Mouse (Mus musculus): ENCODE results near the gene Fam186b. TPM values are rescaled to one million over a fixed set of nuclear protein-coding genes. Genes with fewer than 3 reads are reported as not detected.

Fam186b gene
- total RNA-seq, 2 experiments from 2014 or later, result 1.7 to 1.8 TPM

DNA sequence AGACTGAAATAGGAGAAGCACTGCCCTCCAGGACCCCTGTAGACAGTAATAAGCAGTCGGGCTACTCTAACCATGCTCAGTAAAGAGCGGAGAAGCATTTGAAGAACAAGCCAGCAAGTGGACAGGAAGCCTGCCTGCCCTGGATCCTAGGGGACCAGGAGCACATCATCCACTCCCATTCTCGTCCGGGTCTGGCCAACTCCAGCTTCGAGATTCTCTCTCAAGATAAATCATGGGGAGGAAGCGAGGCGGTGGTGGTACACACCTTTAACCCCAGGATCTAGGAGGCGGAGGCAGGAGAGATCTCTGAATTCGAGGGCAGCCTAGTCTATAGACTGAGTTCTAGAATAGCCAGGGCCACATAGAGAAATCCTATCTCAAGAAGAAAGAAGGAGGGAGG lies 28.5 kb upstream of the Fam186b start:
- no peak for DNase-seq (ENCODE audit: low spot score in 2 of 2)
- intact Hi-C loops (cut with DNase I), result no loop called here

DNA sequence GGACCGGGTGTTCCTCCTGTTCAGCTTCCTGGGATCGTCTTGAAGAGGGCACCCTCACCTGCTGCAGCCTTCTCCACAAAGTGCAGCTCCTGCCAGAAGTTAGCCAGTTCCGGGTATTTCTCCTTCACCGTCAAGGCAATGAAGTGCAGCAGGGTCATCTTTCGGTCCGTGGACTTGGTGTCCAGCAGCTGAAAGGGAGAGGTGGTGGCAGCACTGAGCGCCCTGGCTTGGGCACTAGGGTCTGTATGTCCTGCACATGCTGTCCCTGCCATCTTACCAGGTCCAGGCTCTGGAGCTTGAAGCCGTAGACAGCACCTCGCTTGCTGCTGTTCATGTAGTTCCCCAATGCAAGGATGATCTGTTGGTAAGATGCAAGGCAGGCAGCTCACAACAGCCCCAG lies 25.3 kb upstream of the Fam186b start:
- no peak for DNase-seq (ENCODE audit: low spot score in 2 of 2)
- intact Hi-C loops (cut with DNase I), result no loop called here

DNA sequence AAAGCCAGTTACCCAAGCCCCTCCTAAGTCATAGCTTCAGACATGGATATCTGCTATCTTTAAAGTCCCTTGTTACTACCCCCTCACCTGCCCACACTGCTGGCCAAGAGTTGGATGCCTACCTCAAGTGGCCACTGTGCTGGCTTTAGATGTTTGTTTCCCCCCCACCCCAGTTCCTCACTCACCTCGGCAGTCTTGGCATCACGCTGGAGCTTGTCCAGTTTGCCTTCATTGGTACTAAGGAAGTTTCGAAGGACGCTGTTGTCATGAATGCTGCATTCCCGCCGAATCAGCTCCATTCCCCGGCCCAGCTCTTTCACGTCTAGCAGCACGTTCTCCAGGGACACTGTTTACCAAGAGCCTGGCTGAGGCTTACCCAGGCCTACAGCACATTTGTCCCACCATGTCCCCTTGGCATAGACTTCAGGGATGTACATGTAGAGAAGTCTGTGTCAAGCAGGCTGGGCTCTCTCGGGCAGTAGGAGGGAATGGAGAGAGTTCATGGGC lies 24.5 kb upstream of the Fam186b start:
- intact Hi-C loops (cut with DNase I), result no loop called here
- no peak for DNase-seq (ENCODE audit: low spot score in 2 of 2)

DNA sequence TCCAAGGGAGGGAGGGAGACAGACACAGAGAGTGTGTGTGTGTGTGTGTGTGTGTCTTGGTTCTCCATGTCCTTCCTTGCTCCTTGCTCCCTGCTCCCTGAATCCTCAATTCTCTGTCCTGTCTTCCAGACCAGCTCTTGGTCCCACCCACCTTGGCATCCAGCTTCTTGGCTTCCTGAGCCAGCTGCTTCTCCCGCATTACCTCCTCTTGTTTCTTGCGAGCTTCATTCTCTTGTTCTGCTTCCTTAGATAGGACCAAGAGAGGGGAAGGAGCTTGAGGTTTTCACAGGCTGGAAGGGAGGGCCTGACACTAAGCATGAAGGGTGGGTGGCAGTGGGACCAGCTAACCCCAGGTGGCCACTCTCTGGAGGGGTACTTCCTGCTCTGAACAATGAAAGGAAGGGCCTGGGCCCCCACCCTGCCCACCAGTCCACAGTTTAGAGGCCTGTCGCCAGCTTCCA lies 23.8 kb upstream of the Fam186b start:
- no peak for DNase-seq (ENCODE audit: low spot score in 2 of 2)
- intact Hi-C loops (cut with DNase I), result loop anchor here (5.0 kb wide), 1 partner anchor 148 kb away; no protein-coding TSS in a partner anchor

DNA sequence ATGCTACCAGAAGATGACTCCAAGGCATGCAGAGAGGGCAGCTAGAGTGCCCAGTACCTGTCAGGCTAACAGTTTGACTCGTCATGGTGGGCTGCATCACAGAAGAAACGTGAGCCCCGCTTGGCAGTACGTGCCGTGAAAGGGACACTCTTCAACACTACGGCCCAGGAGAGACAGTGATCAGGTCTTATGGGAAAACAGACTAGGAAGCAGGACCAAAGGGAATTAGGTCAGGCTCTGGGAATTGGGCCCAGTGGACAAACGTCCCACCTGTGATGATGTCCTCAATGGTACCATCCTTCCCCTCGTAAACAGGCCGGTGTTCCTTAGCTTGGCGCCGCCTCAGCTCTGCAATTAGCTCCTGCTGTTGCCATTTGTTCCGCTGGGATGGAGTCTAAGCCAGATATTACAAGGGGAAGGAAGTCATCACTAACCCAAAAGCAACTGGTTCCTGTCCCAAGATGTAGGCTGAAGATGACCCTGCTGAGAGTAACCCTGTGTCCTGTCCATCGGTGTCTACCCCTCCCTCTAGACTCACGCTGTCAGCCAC lies 23.2 kb upstream of the Fam186b start:
- intact Hi-C loops (cut with DNase I), result loop anchor here (5.0 kb wide), 1 partner anchor 148 kb away; no protein-coding TSS in a partner anchor
- no peak for DNase-seq (ENCODE audit: low spot score in 2 of 2)

DNA sequence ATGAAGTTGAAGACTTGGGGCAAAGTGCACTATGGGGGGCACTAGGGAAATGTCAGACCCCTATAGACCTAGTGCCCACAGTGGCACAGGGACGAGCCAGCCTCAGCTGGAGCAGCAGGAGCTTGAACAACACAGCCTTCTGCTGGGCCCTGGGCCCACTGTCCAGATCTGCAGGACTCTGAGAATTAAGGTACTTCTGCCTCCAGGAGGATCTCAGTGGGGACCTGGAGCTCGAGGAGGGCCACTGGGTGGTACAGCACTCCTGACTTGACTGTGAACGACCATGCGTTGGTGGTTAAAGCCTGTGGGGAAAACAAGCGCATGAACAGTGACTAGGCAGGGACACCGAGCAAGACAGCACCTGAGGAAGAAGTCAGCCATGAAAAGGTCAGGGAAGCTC lies 22.4 kb upstream of the Fam186b start:
- no peak for DNase-seq (ENCODE audit: low spot score in 2 of 2)
- intact Hi-C loops (cut with DNase I), result loop anchor here (5.0 kb wide), 1 partner anchor 149 kb away; no protein-coding TSS in a partner anchor

DNA sequence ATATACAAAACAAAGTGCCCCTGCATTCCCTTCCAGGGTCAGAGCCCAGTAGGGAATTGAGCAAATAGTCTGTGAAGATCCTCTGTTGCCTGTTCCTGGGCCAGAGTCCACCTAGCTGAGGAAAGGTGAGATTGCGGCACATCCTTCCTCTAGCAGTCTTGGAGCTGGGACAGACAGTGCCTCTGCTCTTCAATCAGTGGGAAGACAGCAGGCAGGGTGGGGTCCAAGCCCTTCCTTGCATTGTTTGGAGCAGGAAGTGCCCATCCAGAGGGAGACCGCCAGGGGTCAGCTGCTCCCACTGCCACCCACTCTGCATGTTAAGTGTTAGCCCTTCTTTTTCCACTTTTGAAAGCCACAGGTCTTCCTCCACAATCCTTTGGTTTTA lies 21.6 kb upstream of the Fam186b start:
- intact Hi-C loops (cut with DNase I), result loop anchor here (1.0 to 5.0 kb wide), 3 partner anchors 53 to 150 kb away; partner anchors contain the start of gene Fmnl3
- no peak for DNase-seq (ENCODE audit: low spot score in 2 of 2)

DNA sequence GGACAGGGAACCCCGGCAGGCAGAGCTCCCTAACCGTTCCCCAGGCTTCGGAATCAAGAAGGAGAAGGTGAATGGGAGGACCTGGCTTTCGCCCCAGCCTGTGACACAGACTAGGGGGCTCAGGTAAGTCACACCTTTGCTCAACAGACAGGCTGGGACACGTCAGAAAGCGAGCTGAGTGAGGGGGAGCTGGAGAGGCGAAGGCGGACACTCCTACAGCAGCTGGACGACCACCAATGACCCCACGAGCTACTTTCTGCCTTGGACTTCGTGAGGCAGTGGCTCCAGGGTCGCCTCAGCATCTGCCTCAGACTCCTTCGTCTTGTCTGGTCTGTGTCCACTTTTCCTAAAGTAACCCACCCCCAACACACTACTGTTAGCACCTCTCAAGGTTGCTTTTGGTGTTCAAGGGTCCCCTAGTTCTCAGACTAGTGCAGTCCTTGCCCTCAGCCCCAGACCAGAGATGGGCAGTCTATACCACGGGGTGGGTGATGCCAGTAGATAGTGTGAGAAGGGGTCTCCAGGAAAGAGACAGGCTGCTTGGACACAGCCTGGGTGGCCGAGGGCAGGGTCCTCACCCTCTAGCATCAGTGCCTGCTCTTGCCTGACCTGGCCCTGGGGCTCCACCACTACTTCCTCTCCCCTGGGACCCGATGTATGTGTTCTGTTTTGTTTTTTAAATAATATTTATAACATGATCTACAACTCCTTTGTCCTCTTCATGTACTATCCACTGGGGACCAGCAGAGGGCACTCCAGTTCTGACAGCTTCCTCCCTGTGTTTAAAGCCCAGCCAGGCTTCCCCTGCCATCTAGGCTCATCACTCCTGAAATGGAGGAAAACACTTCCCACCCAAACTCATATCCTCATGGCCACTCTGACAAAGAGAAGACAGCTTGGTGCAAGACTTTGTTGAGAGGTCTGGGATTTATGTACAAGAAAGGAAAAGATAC lies 20.9 kb upstream of the Fam186b start:
- intact Hi-C loops (cut with DNase I), result loop anchor here (1.0 to 5.0 kb wide), 3 partner anchors 54 to 151 kb away; partner anchors contain the start of gene Fmnl3
- peak; percentile 69 to 71 for DNase-seq (ENCODE audit: low spot score in 2 of 2)

DNA sequence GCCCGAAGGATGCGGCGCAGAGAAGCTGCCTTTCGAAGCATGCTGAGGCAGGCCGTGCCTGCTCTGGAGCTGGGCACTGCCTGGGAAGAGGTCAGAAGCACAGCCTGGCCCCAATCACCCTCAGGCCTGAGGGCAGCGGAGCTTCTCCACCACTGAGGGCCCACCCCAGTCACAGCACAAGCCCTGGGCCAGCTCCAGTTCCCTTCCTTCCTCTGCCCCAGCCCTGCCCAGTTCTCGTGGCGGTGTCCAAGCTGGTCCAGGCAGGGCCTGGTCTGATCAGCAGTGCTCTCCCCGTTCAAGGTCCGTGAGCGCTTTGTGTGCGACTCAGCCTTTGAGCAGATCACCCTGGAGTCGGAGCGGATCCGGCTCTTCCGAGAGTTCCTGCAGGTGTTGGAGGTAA lies 19.2 kb upstream of the Fam186b start:
- intact Hi-C loops (cut with DNase I), result loop anchor here (5.0 kb wide), 1 partner anchor 152 kb away; no protein-coding TSS in a partner anchor
- DNase-seq (ENCODE audit: low spot score in 2 of 2), result no peak

DNA sequence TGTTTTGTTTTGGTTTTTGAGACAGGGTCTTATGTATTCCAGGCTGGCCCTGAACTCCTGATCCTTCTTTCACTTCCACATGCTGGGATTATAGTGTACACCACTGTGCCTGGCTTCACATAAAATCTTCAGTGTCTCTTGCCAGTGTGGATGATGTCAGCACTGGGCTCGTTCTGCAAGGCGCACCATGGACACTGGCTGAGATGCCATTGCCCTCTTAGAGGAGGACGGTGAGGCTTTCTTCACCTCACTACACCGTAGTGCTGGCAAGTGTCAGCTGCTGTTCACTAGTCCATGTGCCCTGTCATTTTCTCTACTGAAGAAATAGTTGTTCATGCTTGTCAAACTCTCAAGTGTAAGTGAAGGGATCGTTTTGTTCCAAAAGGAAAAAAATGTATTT lies 14.9 kb upstream of the Fam186b start:
- intact Hi-C loops (cut with DNase I), result no loop called here
- DNase-seq (ENCODE audit: low spot score in 2 of 2), result no peak

DNA sequence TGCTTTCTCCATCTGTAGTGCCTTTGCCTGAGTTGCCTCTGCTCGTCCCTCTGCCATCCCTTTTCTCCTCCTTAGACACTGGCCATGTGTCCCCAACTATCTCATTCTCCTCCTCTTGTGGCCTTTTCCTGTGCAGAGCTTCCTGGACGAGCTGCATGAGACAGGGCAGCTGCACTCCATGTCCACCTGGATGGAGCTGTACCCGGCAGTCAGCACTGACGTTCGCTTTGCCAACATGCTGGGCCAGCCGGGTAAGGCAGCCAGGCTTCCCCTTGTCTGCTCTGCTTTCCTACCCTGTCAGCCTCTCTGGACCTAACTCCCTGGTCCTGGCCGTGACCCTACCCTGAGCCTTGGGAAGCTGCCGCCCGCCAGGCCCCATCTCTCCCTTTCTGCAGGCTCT lies 13.9 kb upstream of the Fam186b start:
- intact Hi-C loops (cut with DNase I), result no loop called here
- no peak for DNase-seq (ENCODE audit: low spot score in 2 of 2)

DNA sequence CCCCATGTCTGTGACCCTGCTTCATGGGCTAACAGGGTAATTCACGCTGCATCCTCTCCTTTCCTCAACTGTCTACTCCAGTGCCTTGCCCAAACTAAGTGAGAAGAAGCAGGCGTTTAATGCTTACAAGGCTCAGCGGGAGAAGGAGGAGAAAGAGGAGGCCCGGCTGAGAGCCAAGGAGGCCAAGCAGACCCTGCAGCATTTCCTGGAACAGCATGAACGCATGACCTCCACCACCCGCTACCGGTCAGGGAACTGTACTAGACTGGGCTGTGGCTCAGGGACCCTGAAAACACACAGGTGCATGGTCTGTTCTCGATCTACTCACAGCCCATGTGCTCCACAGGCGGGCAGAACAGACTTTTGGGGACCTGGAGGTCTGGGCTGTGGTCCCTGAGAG lies 11.8 kb upstream of the Fam186b start:
- intact Hi-C loops (cut with DNase I), result no loop called here
- DNase-seq (ENCODE audit: low spot score in 2 of 2), result no peak

DNA sequence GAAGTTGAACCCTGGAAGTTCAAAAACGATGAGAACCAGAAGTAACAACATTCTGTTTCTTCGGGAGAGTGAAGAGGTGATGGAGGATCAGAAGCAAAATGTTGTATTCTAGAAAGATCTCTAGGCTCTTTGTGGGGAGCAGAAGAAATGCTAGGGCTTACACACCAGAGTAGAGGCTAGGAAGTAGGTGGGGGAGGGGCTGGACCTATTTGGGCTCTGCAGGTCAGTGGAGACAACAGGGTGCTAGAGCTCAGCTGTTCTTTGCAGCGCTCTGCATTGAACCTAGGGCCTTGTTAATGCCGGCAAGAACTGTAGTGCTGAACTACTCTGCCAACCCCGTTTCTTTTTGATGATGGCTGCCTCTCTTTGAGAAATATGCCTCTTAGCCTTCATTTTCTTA lies 525 bp upstream of the Fam186b start:
- intact Hi-C loops (cut with DNase I), result loop anchor here (5.0 kb wide), 1 partner anchor 49 kb away; no protein-coding TSS in a partner anchor
- DNase-seq (ENCODE audit: low spot score in 2 of 2), result no peak

DNA sequence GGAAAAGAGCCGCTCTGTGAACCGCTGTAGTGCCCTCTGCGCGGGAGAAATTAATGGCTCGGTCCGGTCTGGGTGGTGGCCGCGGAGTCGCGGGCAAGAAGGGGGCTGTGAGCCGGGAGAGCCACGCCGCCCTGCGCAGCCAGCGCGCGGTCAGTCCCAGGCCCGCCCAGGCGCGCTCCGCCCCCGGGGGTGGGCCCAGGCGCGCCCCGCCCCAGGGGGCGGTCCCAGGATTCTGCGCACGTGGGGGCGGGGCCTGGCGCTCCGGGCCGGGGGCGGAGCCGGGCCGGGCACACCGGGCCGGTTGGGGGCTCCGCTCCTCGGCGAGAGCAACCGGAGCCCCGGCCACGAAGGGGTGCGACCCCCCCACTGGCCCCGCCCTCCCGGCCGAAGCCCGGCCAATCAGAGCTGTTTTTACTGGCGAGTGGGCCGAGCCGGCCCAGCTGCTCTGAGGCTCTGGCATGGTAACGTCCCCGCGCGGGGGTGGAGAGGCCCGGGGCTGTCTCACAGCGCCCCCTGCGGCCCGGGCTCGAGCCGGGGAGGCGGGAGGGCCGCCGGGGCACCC lies 794 bp downstream of the Fam186b start, which contains the start of gene Prpf40b:
Prpf40b (plus strand) TSS at position 275 of the 562 bp plus-strand sequence.
- intact Hi-C loops (cut with DNase I), result loop anchor here (5.0 kb wide), 1 partner anchor 48 kb away; no protein-coding TSS in a partner anchor
- peak; percentile 95 to 98 for DNase-seq (ENCODE audit: low spot score in 2 of 2)

DNA sequence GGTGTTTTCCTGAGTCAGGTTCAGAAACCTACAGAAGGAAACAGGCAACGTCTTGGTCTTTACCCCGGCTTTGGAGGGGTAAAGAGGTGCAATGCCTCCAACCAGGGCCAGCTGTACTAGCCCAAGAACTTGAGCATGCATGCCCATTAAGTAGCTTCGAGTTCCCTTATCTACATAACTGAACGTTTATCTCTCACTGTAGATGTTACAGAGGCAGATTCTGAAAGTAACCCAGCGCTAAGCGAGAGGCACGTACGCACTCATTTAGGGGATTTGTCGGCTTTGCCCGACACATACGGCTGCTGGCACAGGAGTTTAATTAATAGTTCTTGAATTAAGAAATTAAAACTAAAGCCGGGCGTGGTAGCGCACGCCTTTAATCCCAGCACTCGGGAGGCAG lies 1.4 kb downstream of the Fam186b start:
- DNase-seq (ENCODE audit: low spot score in 2 of 2), result no peak
- intact Hi-C loops (cut with DNase I), result no loop called here

DNA sequence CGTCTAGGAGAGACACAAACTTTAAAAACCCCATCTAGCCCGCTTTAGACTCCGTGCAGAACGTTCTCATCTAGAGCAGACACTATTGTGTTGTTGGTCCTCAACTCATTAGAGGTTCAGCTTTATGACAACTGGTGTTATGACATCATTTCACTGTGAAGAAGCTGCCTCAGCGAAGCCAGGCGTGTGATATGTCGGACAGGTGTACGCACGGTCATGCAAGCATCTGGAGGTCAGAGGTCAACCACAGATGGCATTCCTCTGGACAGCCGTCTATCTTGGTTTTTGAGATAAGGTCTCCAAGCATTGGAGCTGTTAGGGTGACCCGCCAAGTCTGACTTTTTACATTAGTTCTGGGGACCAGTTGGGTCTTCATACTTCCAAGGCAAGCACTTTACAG lies 5.1 kb downstream of the Fam186b start:
- intact Hi-C loops (cut with DNase I), result no loop called here
- no peak for DNase-seq (ENCODE audit: low spot score in 2 of 2)

DNA sequence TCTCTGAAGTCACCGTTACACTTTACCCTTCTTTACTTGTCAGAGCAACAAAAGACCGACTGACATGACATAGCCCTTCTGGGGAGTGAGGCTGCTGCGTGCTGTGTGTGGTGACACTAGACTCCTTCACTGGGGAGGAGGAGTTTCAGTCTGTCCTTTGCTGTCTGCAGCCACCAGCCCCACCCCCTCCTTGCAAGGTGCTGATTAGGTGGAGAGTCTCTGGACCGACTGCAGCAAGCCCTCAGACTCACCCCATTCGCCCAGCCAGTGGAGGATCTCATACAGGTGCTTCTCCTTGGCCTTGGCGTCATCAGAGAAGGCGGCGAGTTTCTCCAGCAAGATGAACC lies 10.5 kb downstream of the Fam186b start:
- DNase-seq (ENCODE audit: low spot score in 2 of 2), result no peak
- intact Hi-C loops (cut with DNase I), result no loop called here

DNA sequence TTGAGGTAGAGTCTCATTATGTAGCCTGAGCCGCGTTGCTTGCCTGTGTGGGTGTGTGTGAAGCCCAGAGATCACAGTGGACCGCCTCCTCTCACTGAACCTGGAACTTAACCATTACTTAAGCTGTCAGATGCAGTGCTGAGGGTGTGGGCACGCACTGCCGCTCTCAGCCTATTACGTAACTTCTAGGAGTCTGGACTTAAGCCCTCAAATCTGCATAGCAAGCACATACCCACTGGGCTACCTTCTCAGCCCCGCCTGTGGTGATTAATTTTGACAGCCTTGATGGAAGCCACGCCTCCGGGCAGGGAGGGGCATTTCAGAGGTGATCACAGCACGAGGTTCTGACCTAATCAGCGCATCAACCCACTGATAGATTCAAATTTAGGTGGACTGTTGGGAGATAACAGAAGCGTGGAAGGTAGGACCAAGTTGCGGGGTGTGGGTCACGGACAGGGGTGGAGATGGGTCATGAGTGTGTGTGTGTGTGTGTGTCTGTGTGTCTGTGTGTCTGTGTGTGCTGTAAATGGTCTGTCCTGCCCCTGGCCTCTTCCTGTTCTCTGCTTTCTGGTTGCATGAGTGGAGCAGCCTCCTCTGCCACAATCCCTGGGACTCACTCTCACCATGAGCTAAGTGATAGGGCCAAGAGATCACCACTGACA lies 11.0 kb downstream of the Fam186b start:
- DNase-seq (ENCODE audit: low spot score in 2 of 2), result no peak
- intact Hi-C loops (cut with DNase I), result no loop called here

DNA sequence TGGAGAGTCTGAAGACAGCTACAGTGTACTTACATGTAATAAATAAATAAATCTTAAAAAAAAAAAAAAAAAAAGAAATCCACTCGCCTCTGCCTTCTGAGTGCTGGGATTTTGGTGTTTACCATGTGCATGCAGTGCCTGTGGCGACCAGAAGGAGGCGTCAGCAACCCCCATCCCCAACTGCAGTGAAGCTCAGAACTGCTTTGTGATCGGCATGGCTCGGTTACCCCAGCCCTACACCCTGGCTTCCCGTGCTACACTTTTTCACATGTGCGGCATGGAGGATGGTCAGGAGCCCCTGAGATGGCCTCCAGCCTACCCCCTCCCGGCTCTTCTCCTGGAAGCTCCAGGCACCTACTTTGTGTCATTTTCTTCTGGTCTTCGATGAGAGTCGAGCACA lies 12.2 kb downstream of the Fam186b start:
- intact Hi-C loops (cut with DNase I), result no loop called here
- DNase-seq (ENCODE audit: low spot score in 2 of 2), result no peak

DNA sequence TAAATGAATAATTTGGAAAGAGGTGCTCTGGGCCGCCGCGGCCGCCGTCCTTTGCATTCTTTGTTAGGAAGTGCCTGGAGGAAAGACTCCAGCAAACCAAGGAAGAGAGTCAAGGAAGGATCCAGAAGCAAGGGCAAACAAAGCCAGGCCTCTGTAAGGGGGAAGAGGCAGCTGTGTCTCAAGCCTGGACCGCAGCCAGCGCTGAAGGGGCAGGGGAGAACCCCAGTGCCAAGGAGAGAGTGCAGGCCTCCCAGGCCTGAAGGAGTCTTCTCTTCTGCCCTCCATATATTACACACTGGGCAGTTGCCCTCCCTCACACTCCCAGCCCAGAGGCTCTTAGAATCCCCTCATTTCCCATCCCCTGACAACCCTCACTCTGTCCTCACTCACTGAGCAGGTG lies 17.4 kb downstream of the Fam186b start:
- intact Hi-C loops (cut with DNase I), result no loop called here
- DNase-seq (ENCODE audit: low spot score in 2 of 2), result no peak

All from left cerebral cortex, postnatal 36 days (tissue).